Mouse (Mus musculus) testis, adult 2 months (tissue): ENCODE measurements around the gene Wfdc17.

ENCODE experiments used
- CTCF ChIP-seq: fragments of 200-500 bp; IDR thresholded peaks from 2 replicates; pipeline ENCODE4 v1.5.1; 2012; ENCODE audit warnings: low read depth, mild to moderate bottlenecking, inconsistent platforms, low read length, moderate library complexity; ENCODE audit not compliant: control insufficient read depth, insufficient read depth, insufficient replicate concordance
- POLR2A ChIP-seq: fragments of 200-500 bp; IDR thresholded peaks from 2 replicates; pipeline ENCODE4 v1.6.1; 2012; ENCODE audit warnings: low read depth, mild to moderate bottlenecking, inconsistent platforms, low read length, moderate library complexity; ENCODE audit not compliant: control insufficient read depth

- no peak for TF ChIP-seq POLR2A
- no peak for TF ChIP-seq CTCF
These were observed 42.4 kb downstream of the Wfdc17 start for GRCm38 (mm10) chr11:83746152-83746551.
